Mouse (Mus musculus): ENCODE data around the gene Peak1.

DNA sequence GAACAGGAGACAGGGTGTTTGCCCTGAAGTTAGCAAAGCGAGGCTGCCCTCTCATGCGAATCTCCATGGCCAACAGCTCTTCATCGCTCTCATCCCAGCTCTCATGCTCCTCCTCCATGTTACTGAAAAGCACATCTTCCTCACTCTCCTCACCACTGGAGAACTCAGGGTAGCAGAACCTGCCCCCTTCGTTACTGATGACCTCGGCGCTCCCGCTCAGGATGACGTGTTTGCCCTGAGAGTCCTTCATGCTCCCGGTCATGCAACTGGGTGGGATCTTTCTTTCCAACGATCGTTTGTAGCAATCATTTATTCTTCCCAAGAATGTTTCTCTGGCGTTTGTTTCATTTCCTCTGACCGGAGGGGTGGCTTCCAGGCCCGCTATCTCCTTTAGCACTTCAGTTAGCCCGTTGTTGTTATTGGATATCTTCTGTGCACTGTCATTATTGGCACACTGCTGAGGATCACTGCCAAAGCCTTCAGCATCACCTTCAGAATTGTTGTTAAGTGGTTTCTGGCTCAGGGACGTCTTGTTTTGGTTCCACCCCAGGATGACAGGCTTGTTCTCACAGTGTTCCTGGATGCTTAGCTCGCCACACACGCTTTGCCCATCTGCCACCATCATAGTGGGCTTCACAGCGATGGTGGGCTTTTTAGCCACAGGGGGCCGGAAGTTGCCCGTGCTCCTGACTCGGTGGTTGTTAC, 157.9 kb downstream of the Peak1 start:
- TF ChIP-seq CTCF (IDR thresholded peaks at IDR 0.05; ENCODE audit: control insufficient read depth, insufficient read depth, insufficient read length) (no peak), MYOD1 (IDR thresholded peaks at IDR 0.05; ENCODE audit: control insufficient read depth, insufficient read length, low read depth) (no peak), FOSL1 (IDR thresholded peaks at IDR 0.05; ENCODE audit: insufficient read depth, low read length, poor library complexity, severe bottlenecking) (no peak), USF1 (IDR thresholded peaks at IDR 0.05; ENCODE audit: low read depth) (no peak), MAX (IDR thresholded peaks at IDR 0.05) (no peak), MYOG (IDR thresholded peaks at IDR 0.05; ENCODE audit: control insufficient read depth, extremely low read depth, insufficient read length) (no peak), CEBPB (IDR thresholded peaks at IDR 0.05; ENCODE audit: low read depth) (no peak)

Data from C2C12 (cell line).